Mouse (Mus musculus): ENCODE measurements around the gene Fam83f. TPM values are rescaled to one million over a fixed set of nuclear protein-coding genes. Genes with fewer than 3 reads are reported as not detected.

The Fam83f gene
- polyA plus RNA-seq, 1 experiment from 2014 or later, result 6.3 TPM

GRCm38 (mm10) chr15:80748979-80749378, 77.3 kb downstream of the Fam83f start:
- Histone ChIP-seq H3K4me1 (replicated peaks; ENCODE audit: control insufficient read depth, insufficient read depth, low read length) (no peaks in the 10 kb centered on the region), H3K9me3 (ENCODE audit: control insufficient read depth, low read length) (no peaks in the 10 kb centered on the region), H3K36me3 (ENCODE audit: control insufficient read depth, insufficient read depth, low read length) (no peaks in the 10 kb centered on the region), H3K27ac (ENCODE audit: low read depth) (no peak overlapping the region), H3K27me3 (replicated peaks; ENCODE audit: control insufficient read depth, insufficient read depth, low read length) (no peaks in the 10 kb centered on the region), H3K9ac (ENCODE audit: low read length) (no peak overlapping the region), H3K4me2 (ENCODE audit: low read length) (no peak overlapping the region), H3K4me3 (ENCODE audit: low read depth, low read length) (no peak overlapping the region)
- 71% methylated on average over 5 of the region's 5 CpGs for WGBS
- no peak for DNase-seq (ENCODE audit: low spot score)
- ATAC-seq (replicated peaks; ENCODE audit: low FRiP score, low TSS enrichment, low read depth), result no peak

Small RNA genes within 50 kb of the gene (microRNA-seq; reads per million reads assigned to microRNA genes)
- not detected for gene Mir6957

Other genes starting within 250 kb of the Fam83f start
- gene Enthd1, start 106.7 kb upstream of the Fam83f start, polyA plus RNA-seq (2014; fragmentation: Nextera tagmentation; extraction: Ambion mirVana), result not detected in 2 replicates
- gene Grap2, start 99.3 kb upstream of the Fam83f start, polyA plus RNA-seq (2014; fragmentation: Nextera tagmentation; extraction: Ambion mirVana), result 0.42 and 0.80 TPM in 2 replicates
- 16.3 and 19.2 TPM in 2 replicates for gene Tnrc6b, start 39.5 kb downstream of the Fam83f start, polyA plus RNA-seq (2014; fragmentation: Nextera tagmentation; extraction: Ambion mirVana)